Mouse (Mus musculus): Measurements from ENCODE around the gene Cxcl3. TPM values are rescaled to one million over a fixed set of nuclear protein-coding genes. Genes with fewer than 3 reads are reported as not detected.

Gene Cxcl3
- total RNA-seq, 2 experiments from 2014 or later = not detected

GRCm38 (mm10) chr5:90789306-90790073 lies 3.6 kb downstream of the Cxcl3 start:
- peak; percentile 74 for ATAC-seq (ENCODE audit: poor library complexity, severe bottlenecking)

GRCm38 (mm10) chr5:90790074-90790502 lies 4.2 kb downstream of the Cxcl3 start:
- no peak for ATAC-seq (ENCODE audit: poor library complexity, severe bottlenecking)

- ATAC-seq (ENCODE audit: poor library complexity, severe bottlenecking) = no peak
These were observed 8.3 kb downstream of the Cxcl3 start, which contains the start of gene Cxcl15 for GRCm38 (mm10) chr5:90794195-90794625. Gene Cxcl15, plus strand, starts transcription at chr5:90794534.

- ATAC-seq (ENCODE audit: poor library complexity, severe bottlenecking) = peak; percentile 60
These were observed 9.5 kb downstream of the Cxcl3 start for GRCm38 (mm10) chr5:90795392-90795791.

- ATAC-seq (ENCODE audit: poor library complexity, severe bottlenecking) = no peak
These were observed 18.7 kb downstream of the Cxcl3 start for GRCm38 (mm10) chr5:90804574-90804973.

- ATAC-seq (ENCODE audit: poor library complexity, severe bottlenecking) = no peak
These were observed 20.1 kb downstream of the Cxcl3 start for GRCm38 (mm10) chr5:90806050-90806449.

- no peak for ATAC-seq (ENCODE audit: poor library complexity, severe bottlenecking)
These were observed 21.5 kb downstream of the Cxcl3 start for GRCm38 (mm10) chr5:90807176-90807950.

GRCm38 (mm10) chr5:90819756-90820155 lies 33.9 kb downstream of the Cxcl3 start:
- no peak for ATAC-seq (ENCODE audit: poor library complexity, severe bottlenecking)

GRCm38 (mm10) chr5:90832145-90832767 lies 46.4 kb downstream of the Cxcl3 start:
- ATAC-seq (ENCODE audit: poor library complexity, severe bottlenecking) = no peak

GRCm38 (mm10) chr5:90832768-90833388 lies 47.0 kb downstream of the Cxcl3 start:
- ATAC-seq (ENCODE audit: poor library complexity, severe bottlenecking) = no peak

GRCm38 (mm10) chr5:90834436-90834835 lies 48.5 kb downstream of the Cxcl3 start:
- no peak for ATAC-seq (ENCODE audit: poor library complexity, severe bottlenecking)

- no peak for ATAC-seq (ENCODE audit: poor library complexity, severe bottlenecking)
These were observed 52.7 kb downstream of the Cxcl3 start for GRCm38 (mm10) chr5:90838582-90838981.

Other genes starting within 250 kb of the Cxcl3 start
- not detected in 2 replicates for gene 5830473C10Rik, start 225.0 kb upstream of the Cxcl3 start, total RNA-seq (2015)
- gene 5830473C10Rik, start 225.0 kb upstream of the Cxcl3 start, total RNA-seq (2017) = not detected in 2 replicates
- gene Rassf6, start 145.4 kb upstream of the Cxcl3 start, total RNA-seq (2015) = not detected in 2 replicates
- not detected in 2 replicates for gene Rassf6, start 145.4 kb upstream of the Cxcl3 start, total RNA-seq (2017)
- not detected in 2 replicates for gene Cxcl5, start 26.7 kb upstream of the Cxcl3 start, total RNA-seq (2015)
- gene Cxcl5, start 26.7 kb upstream of the Cxcl3 start, total RNA-seq (2017) = not detected in 2 replicates
- 0.56 and 0.64 TPM in 2 replicates for gene Ppbp, start 17.6 kb upstream of the Cxcl3 start, total RNA-seq (2015)
- 0.26 TPM in 1 of 2 replicates, not detected in the other for gene Ppbp, start 17.6 kb upstream of the Cxcl3 start, total RNA-seq (2017)
- 1.5 and 6.3 TPM in 2 replicates for gene Pf4, start 13.7 kb upstream of the Cxcl3 start, total RNA-seq (2015)
- 0.99 TPM in 1 of 2 replicates, not detected in the other for gene Pf4, start 13.7 kb upstream of the Cxcl3 start, total RNA-seq (2017)
- not detected in 2 replicates for gene Cxcl15, start 8.4 kb downstream of the Cxcl3 start, total RNA-seq (2015)
- gene Cxcl15, start 8.4 kb downstream of the Cxcl3 start, total RNA-seq (2017) = not detected in 2 replicates
- gene Cxcl1, start 105.1 kb downstream of the Cxcl3 start, total RNA-seq (2015) = 0.36 TPM in 1 of 2 replicates, not detected in the other
- 0.16 and 0.70 TPM in 2 replicates for gene Cxcl1, start 105.1 kb downstream of the Cxcl3 start, total RNA-seq (2017)
- 12.9 and 38.9 TPM in 2 replicates for gene Cxcl2, start 117.8 kb downstream of the Cxcl3 start, total RNA-seq (2015)
- 19.7 and 51.7 TPM in 2 replicates for gene Cxcl2, start 117.8 kb downstream of the Cxcl3 start, total RNA-seq (2017)
- 3.3 and 4.4 TPM in 2 replicates for gene Mthfd2l, start 145.0 kb downstream of the Cxcl3 start, total RNA-seq (2015)
- gene Mthfd2l, start 145.0 kb downstream of the Cxcl3 start, total RNA-seq (2017) = 3.2 and 9.7 TPM in 2 replicates
- not detected in 2 replicates for gene Epgn, start 241.4 kb downstream of the Cxcl3 start, total RNA-seq (2015)
- not detected in 2 replicates for gene Epgn, start 241.4 kb downstream of the Cxcl3 start, total RNA-seq (2017)

All from megakaryocyte, adult 5-6 weeks (primary cell).